Mouse (Mus musculus): ENCODE measurements around the gene LTO1. TPM values are rescaled to one million over a fixed set of nuclear protein-coding genes. Genes with fewer than 3 reads are reported as not detected.

Gene LTO1
- polyA plus RNA-seq, 1 experiment from 2014 or later = 35.9 TPM

DNA sequence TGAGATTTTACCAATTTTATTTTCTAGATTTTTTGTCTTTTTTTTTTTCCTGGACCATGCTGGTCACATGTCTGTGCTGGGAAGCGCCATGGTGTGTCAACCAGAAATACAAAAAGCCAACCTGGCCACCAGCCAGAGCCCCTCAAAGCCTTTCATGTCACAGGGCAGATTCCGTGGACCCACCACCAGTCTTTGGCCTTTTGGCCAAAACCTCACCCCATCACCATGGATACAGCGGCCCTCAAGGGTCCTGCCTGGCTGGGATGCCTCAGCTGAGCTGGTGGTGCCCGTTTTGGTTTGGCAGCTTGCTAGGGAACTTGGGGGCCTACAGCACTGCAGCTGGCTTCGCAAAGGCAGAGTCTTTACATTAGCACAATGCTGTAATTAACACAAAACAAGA lies 15.0 kb downstream of the LTO1 start:
- no peak for ATAC-seq
- no peaks in the 10 kb centered on the region for H3K27me3 ChIP-seq
- in situ Hi-C loops (cut with MboI; ENCODE audit: low pct_unique_long_range_greater_than_20kb) = loop anchor here (10.0 kb wide), 1 partner anchor 215 kb away; no protein-coding TSS in a partner anchor
- no peak for TF ChIP-seq CTCF (IDR thresholded peaks at IDR 0.05)
- CTCF ChIA-PET = interaction anchor here (1.2 kb wide), 1 partner anchor 312 kb away, joined by 4 read pairs; no protein-coding TSS in a partner anchor
- POLR2A ChIA-PET = no interaction called here
- no peak for DNase-seq (ENCODE audit: low read depth, low spot score)

- DNase-seq (ENCODE audit: low read depth, low spot score) = no peak
- CTCF ChIA-PET = interaction anchor here (0.8 to 1.8 kb wide), 5 partner anchors 13 to 323 kb away, joined by 3 to 7 read pairs (median 3); no protein-coding TSS in a partner anchor
- POLR2A ChIA-PET = no interaction called here
- no peak for TF ChIP-seq CTCF (IDR thresholded peaks at IDR 0.05)
- H3K27me3 ChIP-seq = no peaks in the 10 kb centered on the region
- no peak for ATAC-seq
- in situ Hi-C loops (cut with MboI; ENCODE audit: low pct_unique_long_range_greater_than_20kb) = loop anchor here (10.0 kb wide), 1 partner anchor 213 kb away; no protein-coding TSS in a partner anchor
Observed at GRCm38 (mm10) chr7:144931778-144932177, 16.9 kb downstream of the LTO1 start.

- DNase-seq (ENCODE audit: low read depth, low spot score) = no peak
- in situ Hi-C loops (cut with MboI; ENCODE audit: low pct_unique_long_range_greater_than_20kb) = loop anchor here (10.0 kb wide), 1 partner anchor 212 kb away; no protein-coding TSS in a partner anchor
- ChIA-PET CTCF (interaction anchor here (0.8 to 1.8 kb wide), 4 partner anchors 14 to 323 kb away, joined by 3 to 7 read pairs (median 5); no protein-coding TSS in a partner anchor), POLR2A (interaction anchor here (0.5 kb wide), 1 partner anchor 72 kb away, joined by 8 read pairs; no protein-coding TSS in a partner anchor)
- no peak for TF ChIP-seq CTCF (IDR thresholded peaks at IDR 0.05)
- ATAC-seq = no peak
- no peaks in the 10 kb centered on the region for H3K27me3 ChIP-seq
Observed at GRCm38 (mm10) chr7:144932389-144932937, 17.6 kb downstream of the LTO1 start.

- ATAC-seq (no peak), DNase-seq (ENCODE audit: low read depth, low spot score) (no peak)
- in situ Hi-C loops (cut with MboI; ENCODE audit: low pct_unique_long_range_greater_than_20kb) = loop anchor here (10.0 kb wide), 1 partner anchor 211 kb away; no protein-coding TSS in a partner anchor
- H3K27me3 ChIP-seq = no peaks in the 10 kb centered on the region
- no peak for TF ChIP-seq CTCF (IDR thresholded peaks at IDR 0.05)
- ChIA-PET POLR2A (interaction anchor here (0.8 kb wide), 1 partner anchor 305 kb away, joined by 3 read pairs; no protein-coding TSS in a partner anchor), CTCF (interaction anchor here (1.8 kb wide), 1 partner anchor 322 kb away, joined by 7 read pairs; no protein-coding TSS in a partner anchor)
Observed at GRCm38 (mm10) chr7:144933336-144933735, 18.4 kb downstream of the LTO1 start.

GRCm38 (mm10) chr7:144933796-144934195 lies 18.9 kb downstream of the LTO1 start:
- ATAC-seq (no peak), DNase-seq (ENCODE audit: low read depth, low spot score) (no peak)
- CTCF ChIA-PET = no interaction called here
- POLR2A ChIA-PET = interaction anchor here (0.8 kb wide), 1 partner anchor 305 kb away, joined by 3 read pairs; no protein-coding TSS in a partner anchor
- TF ChIP-seq CTCF (IDR thresholded peaks at IDR 0.05) = no peak
- in situ Hi-C loops (cut with MboI; ENCODE audit: low pct_unique_long_range_greater_than_20kb) = loop anchor here (10.0 kb wide), 1 partner anchor 211 kb away; no protein-coding TSS in a partner anchor
- no peaks in the 10 kb centered on the region for H3K27me3 ChIP-seq

- CTCF ChIA-PET = interaction anchor here (1.0 to 1.6 kb wide), 4 partner anchors 11 to 310 kb away, joined by 3 read pairs; no protein-coding TSS in a partner anchor
- no peak for TF ChIP-seq CTCF (IDR thresholded peaks at IDR 0.05)
- in situ Hi-C loops (cut with MboI; ENCODE audit: low pct_unique_long_range_greater_than_20kb) = loop anchor here (5.0 to 10.0 kb wide), 3 partner anchors 172 to 307 kb away; no protein-coding TSS in a partner anchor
- H3K27me3 ChIP-seq = no peaks in the 10 kb centered on the region
- ATAC-seq (no peak), DNase-seq (ENCODE audit: low read depth, low spot score) (no peak)
- POLR2A ChIA-PET = interaction anchor here (1.1 to 1.8 kb wide), 2 partner anchors 307 to 318 kb away, joined by 4 to 5 read pairs; no protein-coding TSS in a partner anchor
Observed at GRCm38 (mm10) chr7:144934901-144935300, 20.0 kb downstream of the LTO1 start.

DNA sequence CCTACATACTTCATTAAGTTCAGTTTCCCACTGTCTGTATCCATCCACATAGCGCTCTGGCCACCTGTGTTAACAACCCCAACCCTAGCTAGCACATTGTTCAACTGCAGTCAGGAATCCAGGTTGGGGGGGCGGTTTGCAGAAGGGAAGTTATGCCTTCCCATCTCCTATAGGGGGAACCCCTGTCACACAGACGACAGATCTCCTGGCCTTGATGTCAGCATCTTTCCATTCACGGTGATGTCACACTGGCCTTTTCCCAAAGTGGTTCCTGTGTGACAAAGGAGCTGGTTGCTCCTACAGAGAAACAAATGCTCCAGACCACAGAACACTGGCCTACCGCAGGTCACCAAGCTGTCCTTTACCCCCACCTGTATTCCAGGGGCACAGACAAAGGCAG lies 20.7 kb downstream of the LTO1 start:
- no peak for TF ChIP-seq CTCF (IDR thresholded peaks at IDR 0.05)
- CTCF ChIA-PET = interaction anchor here (1.0 to 4.3 kb wide), 7 partner anchors 12 to 317 kb away, joined by 3 to 24 read pairs (median 3); no protein-coding TSS in a partner anchor
- in situ Hi-C loops (cut with MboI; ENCODE audit: low pct_unique_long_range_greater_than_20kb) = loop anchor here (5.0 to 10.0 kb wide), 3 partner anchors 172 to 307 kb away; no protein-coding TSS in a partner anchor
- no peak for DNase-seq (ENCODE audit: low read depth, low spot score)
- no peaks in the 10 kb centered on the region for H3K27me3 ChIP-seq
- ATAC-seq = no peak
- POLR2A ChIA-PET = interaction anchor here (0.7 to 1.8 kb wide), 3 partner anchors 305 to 317 kb away, joined by 3 to 5 read pairs (median 4); no protein-coding TSS in a partner anchor

DNA sequence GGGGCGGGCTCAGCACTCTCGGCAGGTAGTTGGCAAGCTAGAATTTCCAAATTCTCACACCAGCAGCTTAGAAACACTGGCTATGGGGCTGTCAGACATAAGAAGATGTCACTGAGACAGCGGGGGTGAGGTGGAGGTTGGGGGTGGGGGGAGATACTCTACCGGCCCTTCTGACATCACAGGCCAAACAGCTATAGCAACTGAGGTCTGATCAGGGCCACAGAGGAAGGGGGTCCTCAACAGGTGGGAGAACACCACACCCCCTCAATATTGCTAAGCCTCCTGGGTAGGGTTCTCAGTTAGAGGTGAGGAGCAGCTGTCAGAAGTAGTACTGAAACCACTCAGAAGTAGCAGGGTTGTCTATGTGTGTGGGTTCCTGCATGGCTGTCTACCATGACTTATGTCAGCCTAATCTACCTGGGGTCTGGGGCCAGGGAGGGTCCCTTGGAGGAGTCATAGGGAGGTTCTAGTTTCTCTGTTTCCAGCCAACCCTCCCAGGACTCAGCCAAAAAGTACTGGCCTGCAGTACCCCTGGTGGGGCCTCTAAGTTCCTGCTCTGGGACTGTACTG lies 21.5 kb downstream of the LTO1 start:
- POLR2A ChIA-PET = interaction anchor here (1.2 to 1.8 kb wide), 2 partner anchors 115 to 306 kb away, joined by 3 to 5 read pairs; no protein-coding TSS in a partner anchor

DNA sequence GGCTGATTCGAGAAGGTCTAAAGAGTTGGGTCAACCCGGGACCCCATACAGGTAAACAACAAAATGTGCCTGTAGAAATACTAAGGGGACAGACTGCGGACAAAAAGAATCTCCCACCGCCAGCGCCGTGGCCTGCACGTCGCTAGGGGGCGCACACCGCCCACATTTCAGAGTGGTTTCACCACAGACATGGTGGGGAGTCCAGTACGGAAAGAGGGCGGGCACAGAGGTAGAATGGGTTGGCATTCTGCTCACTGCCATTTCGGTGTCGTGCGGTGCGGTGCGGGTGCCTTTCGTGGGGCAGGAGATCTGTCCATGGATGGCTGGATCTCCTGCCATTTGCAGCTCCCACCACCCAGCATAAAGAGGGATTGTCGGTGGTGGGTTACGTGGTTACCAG lies 22.6 kb downstream of the LTO1 start:
- ATAC-seq (peak; percentile 41), DNase-seq (ENCODE audit: low read depth, low spot score) (no peak)
- H3K27me3 ChIP-seq = no peaks in the 10 kb centered on the region
- in situ Hi-C loops (cut with MboI; ENCODE audit: low pct_unique_long_range_greater_than_20kb) = loop anchor here (5.0 to 10.0 kb wide), 3 partner anchors 170 to 305 kb away; no protein-coding TSS in a partner anchor
- POLR2A ChIA-PET = interaction anchor here (0.7 to 4.2 kb wide), 4 partner anchors 175 to 305 kb away, joined by 3 to 21 read pairs (median 7); no protein-coding TSS in a partner anchor
- CTCF ChIA-PET = interaction anchor here (1.0 to 4.3 kb wide), 8 partner anchors 9 to 315 kb away, joined by 3 to 24 read pairs (median 4); no protein-coding TSS in a partner anchor
- no peak for TF ChIP-seq CTCF (IDR thresholded peaks at IDR 0.05)

More for the DNA sequence above, 21.5 kb downstream of the LTO1 start:
- H3K27me3 ChIP-seq = no peaks in the 10 kb centered on the region
- DNase-seq (ENCODE audit: low read depth, low spot score) (no peak), ATAC-seq (no peak)
- CTCF ChIA-PET = interaction anchor here (1.0 to 4.3 kb wide), 7 partner anchors 8 to 316 kb away, joined by 3 to 24 read pairs (median 5); no protein-coding TSS in a partner anchor
- no peak for TF ChIP-seq CTCF (IDR thresholded peaks at IDR 0.05)
- in situ Hi-C loops (cut with MboI; ENCODE audit: low pct_unique_long_range_greater_than_20kb) = loop anchor here (5.0 to 10.0 kb wide), 3 partner anchors 171 to 306 kb away; no protein-coding TSS in a partner anchor

Measured in Patski (cell line).